Mouse (Mus musculus): Measurements from ENCODE around the gene Folr1. TPM values are rescaled to one million over a fixed set of nuclear protein-coding genes. Genes with fewer than 3 reads are reported as not detected.

The Folr1 gene
- polyA plus RNA-seq, 1 experiment from 2014 or later = 11.9 TPM

- H3K36me3 ChIP-seq = peaks cover 55% of the 10 kb centered on the region
- no peak overlapping the region for H3K27ac ChIP-seq (replicated peaks)
- no peak overlapping the region for H3K4me3 ChIP-seq
- H3K9ac ChIP-seq (replicated peaks) = no peak overlapping the region
- 86% methylated on average over 18 of the region's 18 CpGs for WGBS
- H3K27me3 ChIP-seq = peaks cover 55% of the 10 kb centered on the region
- H3K4me2 ChIP-seq (replicated peaks) = no peak overlapping the region
- peaks cover 20% of the 10 kb centered on the region for H3K4me1 ChIP-seq
- no peak for ATAC-seq (ENCODE audit: low FRiP score, low read depth)
- H3K9me3 ChIP-seq = no peaks in the 10 kb centered on the region
These were observed 46.6 kb downstream of the Folr1 start for GRCm38 (mm10) chr7:101823758-101824630.

GRCm38 (mm10) chr7:101822836-101823757 is 47.5 kb downstream of the Folr1 start:
- Histone ChIP-seq H3K9me3 (no peaks in the 10 kb centered on the region), H3K4me2 (replicated peaks) (no peak overlapping the region), H3K27ac (replicated peaks) (no peak overlapping the region), H3K27me3 (peaks cover 64% of the 10 kb centered on the region), H3K9ac (replicated peaks) (no peak overlapping the region), H3K4me3 (no peak overlapping the region), H3K4me1 (peaks cover 26% of the 10 kb centered on the region), H3K36me3 (peaks cover 46% of the 10 kb centered on the region)
- peak; percentile 13; the same call in 1 of the 2 replicates for ATAC-seq (ENCODE audit: low FRiP score, low read depth)
- 34% methylated on average over 32 of the region's 32 CpGs for WGBS

- under 1% methylated on average over 71 of the region's 71 CpGs for WGBS
- H3K4me1 ChIP-seq = peaks cover 33% of the 10 kb centered on the region
- peak overlapping the region; percentile 60 for H3K9ac ChIP-seq (replicated peaks)
- peaks cover 77% of the 10 kb centered on the region for H3K27me3 ChIP-seq
- H3K36me3 ChIP-seq = peaks cover 33% of the 10 kb centered on the region
- peak overlapping the region; percentile 47 for H3K4me3 ChIP-seq
- peak; percentile 83 for ATAC-seq (ENCODE audit: low FRiP score, low read depth)
- no peak overlapping the region for H3K27ac ChIP-seq (replicated peaks)
- no peaks in the 10 kb centered on the region for H3K9me3 ChIP-seq
- H3K4me2 ChIP-seq (replicated peaks) = peak overlapping the region; percentile 75
These were observed 48.8 kb downstream of the Folr1 start for GRCm38 (mm10) chr7:101821571-101822501.

- Histone ChIP-seq H3K4me2 (replicated peaks) (peak overlapping the region; percentile 75), H3K27me3 (peaks cover 82% of the 10 kb centered on the region), H3K9me3 (no peaks in the 10 kb centered on the region), H3K4me3 (peak overlapping the region; percentile 47), H3K36me3 (peaks cover 20% of the 10 kb centered on the region), H3K27ac (replicated peaks) (no peak overlapping the region), H3K4me1 (peaks cover 33% of the 10 kb centered on the region), H3K9ac (replicated peaks) (no peak overlapping the region)
- WGBS = 4% methylated on average over 35 of the region's 35 CpGs
- no peak for ATAC-seq (ENCODE audit: low FRiP score, low read depth)
These were observed 50.1 kb downstream of the Folr1 start for GRCm38 (mm10) chr7:101820295-101821030.

- peaks cover 33% of the 10 kb centered on the region for H3K4me1 ChIP-seq
- H3K9me3 ChIP-seq = peaks cover 5% of the 10 kb centered on the region; the same call in 1 of the 2 replicates
- peaks cover 69% of the 10 kb centered on the region for H3K27me3 ChIP-seq
- H3K27ac ChIP-seq (replicated peaks) = no peak within 1 kb of the TSS
- ATAC-seq (ENCODE audit: low FRiP score, low read depth) = no peak
- peak within 1 kb of the TSS; percentile 37 for H3K4me3 ChIP-seq
- 2% methylated on average over 45 of the region's 45 CpGs for WGBS
- H3K36me3 ChIP-seq = no peaks in the 10 kb centered on the region
- peak within 1 kb of the TSS; percentile 49 for H3K4me2 ChIP-seq (replicated peaks)
- peak within 1 kb of the TSS; percentile 24; the same call in 1 of the 2 replicates for H3K9ac ChIP-seq (replicated peaks)
These were observed 52.7 kb downstream of the Folr1 start, which contains the start of gene Phox2a for GRCm38 (mm10) chr7:101817861-101818401. Gene Phox2a, plus strand, starts transcription at chr7:101818313.

Small RNA genes lying within 50 kb of the gene (microRNA-seq; reads per million reads assigned to microRNA genes)
- gene Gm22655 = not detected

Other genes with a start within 250 kb of the Folr1 start
- gene Clpb, start 207.2 kb downstream of the Folr1 start, polyA plus RNA-seq (2016; fragmentation: Nextera tagmentation; extraction: Ambion mirVana) = 42.3 and 42.4 TPM in 2 replicates
- gene Phox2a, start 52.5 kb downstream of the Folr1 start, polyA plus RNA-seq (2016; fragmentation: Nextera tagmentation; extraction: Ambion mirVana) = 0.43 and 0.46 TPM in 2 replicates
- 36.4 and 38.3 TPM in 2 replicates for gene Inppl1, start 32.6 kb downstream of the Folr1 start, polyA plus RNA-seq (2016; fragmentation: Nextera tagmentation; extraction: Ambion mirVana)
- 2.9 and 4.3 TPM in 2 replicates for gene Folr2, start 13.6 kb downstream of the Folr1 start, polyA plus RNA-seq (2016; fragmentation: Nextera tagmentation; extraction: Ambion mirVana)
- gene Anapc15, start 7.1 kb downstream of the Folr1 start, polyA plus RNA-seq (2016; fragmentation: Nextera tagmentation; extraction: Ambion mirVana) = 79.8 and 89.7 TPM in 2 replicates
- gene Lamtor1, start 35.1 kb upstream of the Folr1 start, polyA plus RNA-seq (2016; fragmentation: Nextera tagmentation; extraction: Ambion mirVana) = 125 and 131 TPM in 2 replicates
- 0.38 and 0.64 TPM in 2 replicates for gene Tomt, start 35.6 kb upstream of the Folr1 start, polyA plus RNA-seq (2016; fragmentation: Nextera tagmentation; extraction: Ambion mirVana)
- 6.5 and 9.8 TPM in 2 replicates for gene Lrrc51, start 63.1 kb upstream of the Folr1 start, polyA plus RNA-seq (2016; fragmentation: Nextera tagmentation; extraction: Ambion mirVana)
- gene Numa1, start 63.3 kb upstream of the Folr1 start, polyA plus RNA-seq (2016; fragmentation: Nextera tagmentation; extraction: Ambion mirVana) = 104 and 111 TPM in 2 replicates
- gene Il18bp, start 147.9 kb upstream of the Folr1 start, polyA plus RNA-seq (2016; fragmentation: Nextera tagmentation; extraction: Ambion mirVana) = 4.8 TPM in 2 replicates
- 28.9 and 29.0 TPM in 2 replicates for gene Rnf121, start 194.7 kb upstream of the Folr1 start, polyA plus RNA-seq (2016; fragmentation: Nextera tagmentation; extraction: Ambion mirVana)
- 43.0 and 43.3 TPM in 2 replicates for gene Xndc1, start 194.7 kb upstream of the Folr1 start, polyA plus RNA-seq (2016; fragmentation: Nextera tagmentation; extraction: Ambion mirVana)
- gene Xntrpc, start 194.9 kb upstream of the Folr1 start, polyA plus RNA-seq (2016; fragmentation: Nextera tagmentation; extraction: Ambion mirVana) = 1.3 and 2.2 TPM in 2 replicates
- gene Trpc2, start 212.3 kb upstream of the Folr1 start, polyA plus RNA-seq (2016; fragmentation: Nextera tagmentation; extraction: Ambion mirVana) = 0.86 TPM in 1 of 2 replicates, not detected in the other
- 0.42 and 0.46 TPM in 2 replicates for gene Art1, start 231.0 kb upstream of the Folr1 start, polyA plus RNA-seq (2016; fragmentation: Nextera tagmentation; extraction: Ambion mirVana)
- 0.65 and 1.2 TPM in 2 replicates for gene Art5, start 238.7 kb upstream of the Folr1 start, polyA plus RNA-seq (2016; fragmentation: Nextera tagmentation; extraction: Ambion mirVana)
- not detected in 2 replicates for gene Chrna10, start 246.0 kb upstream of the Folr1 start, polyA plus RNA-seq (2016; fragmentation: Nextera tagmentation; extraction: Ambion mirVana)

Data from midbrain, embryonic 12.5 days (tissue).